Mouse (Mus musculus): ENCODE measurements at regions not wholly inside any gene's neighbourhood (a gene's known extent, or its start where the extent isn't known, plus 50 kb on each side); places are given as distances from the start of the nearest gene placed in this dataset.

GRCm38 (mm10) chr11:79764026-79764425 lies 173.0 kb downstream of the Rab11fip4 start:
- DNase-seq (ENCODE audit: low spot score): no peak

- DNase-seq (ENCODE audit: low spot score): no peak
Measured at GRCm38 (mm10) chr11:79762654-79763053, 171.6 kb downstream of the Rab11fip4 start.

- peak; percentile 29 for DNase-seq (ENCODE audit: low spot score)
Measured at GRCm38 (mm10) chr11:79762027-79762426, 171.0 kb downstream of the Rab11fip4 start.

GRCm38 (mm10) chr11:79760533-79760932 lies 169.5 kb downstream of the Rab11fip4 start:
- DNase-seq (ENCODE audit: low spot score): no peak

- DNase-seq (ENCODE audit: low spot score): no peak
Measured at GRCm38 (mm10) chr11:79758281-79758680, 167.3 kb downstream of the Rab11fip4 start.

GRCm38 (mm10) chr11:79757513-79758071 lies 166.6 kb downstream of the Rab11fip4 start:
- no peak for DNase-seq (ENCODE audit: low spot score)

GRCm38 (mm10) chr11:79756305-79756846 lies 165.4 kb downstream of the Rab11fip4 start:
- DNase-seq (ENCODE audit: low spot score): no peak

- DNase-seq (ENCODE audit: low spot score): no peak
Measured at GRCm38 (mm10) chr11:79753491-79753890, 162.5 kb downstream of the Rab11fip4 start.

GRCm38 (mm10) chr11:79752717-79753480 lies 161.9 kb downstream of the Rab11fip4 start:
- DNase-seq (ENCODE audit: low spot score): no peak

- no peak for DNase-seq (ENCODE audit: low spot score)
Measured at GRCm38 (mm10) chr11:79751751-79752716, 161.0 kb downstream of the Rab11fip4 start.

- no peak for DNase-seq (ENCODE audit: low spot score)
Measured at GRCm38 (mm10) chr11:79750943-79751342, 159.9 kb downstream of the Rab11fip4 start.

GRCm38 (mm10) chr11:79749755-79750434 lies 158.9 kb downstream of the Rab11fip4 start:
- DNase-seq (ENCODE audit: low spot score): no peak

- no peak for DNase-seq (ENCODE audit: low spot score)
Measured at GRCm38 (mm10) chr11:79749141-79749540, 158.1 kb downstream of the Rab11fip4 start.

GRCm38 (mm10) chr11:79748606-79749125 lies 157.7 kb downstream of the Rab11fip4 start:
- DNase-seq (ENCODE audit: low spot score): no peak

- DNase-seq (ENCODE audit: low spot score): no peak
Measured at GRCm38 (mm10) chr11:79747801-79748200, 156.8 kb downstream of the Rab11fip4 start.
